Mouse (Mus musculus): ENCODE data around the gene Rnf214. TPM values are rescaled to one million over a fixed set of nuclear protein-coding genes. Genes with fewer than 3 reads are reported as not detected.

Rnf214 gene
- polyA plus RNA-seq, 1 experiment from 2014 or later = 50.5 TPM

GRCm38 (mm10) chr9:45843007-45843406, 63.7 kb downstream of the Rnf214 start:
- H3K4me2 ChIP-seq (replicated peaks; ENCODE audit: low read depth, low read length) = no peak overlapping the region
- 64% methylated on average over 5 of the region's 5 CpGs for WGBS
- no peaks in the 10 kb centered on the region for H3K27me3 ChIP-seq (ENCODE audit: insufficient read depth, low read length)
- no peaks in the 10 kb centered on the region for H3K36me3 ChIP-seq (ENCODE audit: insufficient read depth, low read length)
- H3K4me1 ChIP-seq (ENCODE audit: insufficient read depth, low read length) = peaks cover 36% of the 10 kb centered on the region
- ATAC-seq (ENCODE audit: low FRiP score, low TSS enrichment) = no peak
- H3K27ac ChIP-seq (ENCODE audit: low read length) = no peak overlapping the region
- no peak overlapping the region for H3K9ac ChIP-seq (replicated peaks; ENCODE audit: low read length)
- H3K9me3 ChIP-seq (ENCODE audit: low read length) = no peaks in the 10 kb centered on the region
- no peak overlapping the region for H3K4me3 ChIP-seq (ENCODE audit: low read length)

- Histone ChIP-seq H3K9ac (replicated peaks; ENCODE audit: low read length) (no peak overlapping the region), H3K27ac (ENCODE audit: low read length) (no peak overlapping the region), H3K27me3 (ENCODE audit: insufficient read depth, low read length) (no peaks in the 10 kb centered on the region), H3K4me2 (replicated peaks; ENCODE audit: low read depth, low read length) (peak overlapping the region; percentile 96), H3K36me3 (ENCODE audit: insufficient read depth, low read length) (no peaks in the 10 kb centered on the region), H3K9me3 (ENCODE audit: low read length) (no peaks in the 10 kb centered on the region), H3K4me1 (ENCODE audit: insufficient read depth, low read length) (peaks cover 32% of the 10 kb centered on the region), H3K4me3 (ENCODE audit: low read length) (no peak overlapping the region)
- ATAC-seq (ENCODE audit: low FRiP score, low TSS enrichment) = no peak
- WGBS = 79% methylated on average over 6 of the region's 6 CpGs
Measured at GRCm38 (mm10) chr9:45841458-45841857, 65.3 kb downstream of the Rnf214 start.

GRCm38 (mm10) chr9:45840331-45840730, 66.4 kb downstream of the Rnf214 start:
- H3K27ac ChIP-seq (ENCODE audit: low read length) = peak overlapping the region; percentile 43; the same call in 1 of the 2 replicates
- peak overlapping the region; percentile 94 for H3K4me3 ChIP-seq (ENCODE audit: low read length)
- H3K27me3 ChIP-seq (ENCODE audit: insufficient read depth, low read length) = no peaks in the 10 kb centered on the region
- H3K4me1 ChIP-seq (ENCODE audit: insufficient read depth, low read length) = peaks cover 32% of the 10 kb centered on the region
- peak overlapping the region; percentile 86 for H3K9ac ChIP-seq (replicated peaks; ENCODE audit: low read length)
- peak overlapping the region; percentile 96 for H3K4me2 ChIP-seq (replicated peaks; ENCODE audit: low read depth, low read length)
- H3K36me3 ChIP-seq (ENCODE audit: insufficient read depth, low read length) = no peaks in the 10 kb centered on the region
- no peaks in the 10 kb centered on the region for H3K9me3 ChIP-seq (ENCODE audit: low read length)
- ATAC-seq (ENCODE audit: low FRiP score, low TSS enrichment) = no peak
- 43% methylated on average over 5 of the region's 5 CpGs for WGBS

- peak overlapping the region; percentile 94 for H3K4me3 ChIP-seq (ENCODE audit: low read length)
- H3K9ac ChIP-seq (replicated peaks; ENCODE audit: low read length) = peak overlapping the region; percentile 86
- H3K36me3 ChIP-seq (ENCODE audit: insufficient read depth, low read length) = no peaks in the 10 kb centered on the region
- no peaks in the 10 kb centered on the region for H3K9me3 ChIP-seq (ENCODE audit: low read length)
- H3K4me1 ChIP-seq (ENCODE audit: insufficient read depth, low read length) = peaks cover 32% of the 10 kb centered on the region
- 52% methylated on average over 7 of the region's 7 CpGs for WGBS
- H3K27ac ChIP-seq (ENCODE audit: low read length) = peak overlapping the region; percentile 43; the same call in 1 of the 2 replicates
- no peaks in the 10 kb centered on the region for H3K27me3 ChIP-seq (ENCODE audit: insufficient read depth, low read length)
- peak overlapping the region; percentile 96 for H3K4me2 ChIP-seq (replicated peaks; ENCODE audit: low read depth, low read length)
- no peak for ATAC-seq (ENCODE audit: low FRiP score, low TSS enrichment)
Measured at GRCm38 (mm10) chr9:45839982-45840300, 66.8 kb downstream of the Rnf214 start.

- peak; percentile 35; the same call in 1 of the 2 replicates for ATAC-seq (ENCODE audit: low FRiP score, low TSS enrichment)
- H3K27ac ChIP-seq (ENCODE audit: low read length) = peak overlapping the region; percentile 43; the same call in 1 of the 2 replicates
- no peaks in the 10 kb centered on the region for H3K27me3 ChIP-seq (ENCODE audit: insufficient read depth, low read length)
- no peaks in the 10 kb centered on the region for H3K9me3 ChIP-seq (ENCODE audit: low read length)
- peaks cover 32% of the 10 kb centered on the region for H3K4me1 ChIP-seq (ENCODE audit: insufficient read depth, low read length)
- peak overlapping the region; percentile 94 for H3K4me3 ChIP-seq (ENCODE audit: low read length)
- peak overlapping the region; percentile 86 for H3K9ac ChIP-seq (replicated peaks; ENCODE audit: low read length)
- peak overlapping the region; percentile 96 for H3K4me2 ChIP-seq (replicated peaks; ENCODE audit: low read depth, low read length)
- 4% methylated on average over 17 of the region's 17 CpGs for WGBS
- no peaks in the 10 kb centered on the region for H3K36me3 ChIP-seq (ENCODE audit: insufficient read depth, low read length)
Measured at GRCm38 (mm10) chr9:45839139-45839981, 67.4 kb downstream of the Rnf214 start.

- peak within 1 kb of the TSS; percentile 32; the same call in 1 of the 2 replicates for H3K27ac ChIP-seq (ENCODE audit: low read length)
- H3K4me3 ChIP-seq (ENCODE audit: low read length) = peak within 1 kb of the TSS; percentile 94
- H3K27me3 ChIP-seq (ENCODE audit: insufficient read depth, low read length) = no peaks in the 10 kb centered on the region
- no peaks in the 10 kb centered on the region for H3K36me3 ChIP-seq (ENCODE audit: insufficient read depth, low read length)
- H3K9me3 ChIP-seq (ENCODE audit: low read length) = no peaks in the 10 kb centered on the region
- WGBS = 0% methylated on average over 40 of the region's 40 CpGs
- peak within 1 kb of the TSS; percentile 86 for H3K9ac ChIP-seq (replicated peaks; ENCODE audit: low read length)
- H3K4me1 ChIP-seq (ENCODE audit: insufficient read depth, low read length) = peaks cover 32% of the 10 kb centered on the region
- H3K4me2 ChIP-seq (replicated peaks; ENCODE audit: low read depth, low read length) = peak within 1 kb of the TSS; percentile 96
- peak; percentile 90 for ATAC-seq (ENCODE audit: low FRiP score, low TSS enrichment)
Measured at GRCm38 (mm10) chr9:45838434-45839138, 68.1 kb downstream of the Rnf214 start, which contains the start of gene Bace1. Bace1 (plus strand) TSS chr9:45838580.

GRCm38 (mm10) chr9:45838069-45838433, 68.7 kb downstream of the Rnf214 start:
- no peak overlapping the region for H3K27ac ChIP-seq (ENCODE audit: low read length)
- H3K27me3 ChIP-seq (ENCODE audit: insufficient read depth, low read length) = no peaks in the 10 kb centered on the region
- H3K4me2 ChIP-seq (replicated peaks; ENCODE audit: low read depth, low read length) = peak overlapping the region; percentile 96
- H3K4me3 ChIP-seq (ENCODE audit: low read length) = peak overlapping the region; percentile 94
- no peak for ATAC-seq (ENCODE audit: low FRiP score, low TSS enrichment)
- no peak overlapping the region for H3K9ac ChIP-seq (replicated peaks; ENCODE audit: low read length)
- peaks cover 32% of the 10 kb centered on the region for H3K4me1 ChIP-seq (ENCODE audit: insufficient read depth, low read length)
- no peaks in the 10 kb centered on the region for H3K9me3 ChIP-seq (ENCODE audit: low read length)
- H3K36me3 ChIP-seq (ENCODE audit: insufficient read depth, low read length) = no peaks in the 10 kb centered on the region
- 25% methylated on average over 4 of the region's 4 CpGs for WGBS

GRCm38 (mm10) chr9:45833461-45833860, 73.2 kb downstream of the Rnf214 start:
- 71% methylated on average over 2 of the region's 2 CpGs for WGBS
- Histone ChIP-seq H3K4me2 (replicated peaks; ENCODE audit: low read depth, low read length) (no peak overlapping the region), H3K27me3 (ENCODE audit: insufficient read depth, low read length) (no peaks in the 10 kb centered on the region), H3K9me3 (ENCODE audit: low read length) (peaks cover 8% of the 10 kb centered on the region), H3K4me1 (ENCODE audit: insufficient read depth, low read length) (0 out of 2 replicates have a peak, but pooled peaks cover 7% of the 10 kb centered on the region), H3K9ac (replicated peaks; ENCODE audit: low read length) (no peak overlapping the region), H3K36me3 (ENCODE audit: insufficient read depth, low read length) (no peaks in the 10 kb centered on the region), H3K4me3 (ENCODE audit: low read length) (no peak overlapping the region), H3K27ac (ENCODE audit: low read length) (no peak overlapping the region)
- ATAC-seq (ENCODE audit: low FRiP score, low TSS enrichment) = no peak

GRCm38 (mm10) chr9:45832898-45833297, 73.8 kb downstream of the Rnf214 start:
- Histone ChIP-seq H3K36me3 (ENCODE audit: insufficient read depth, low read length) (no peaks in the 10 kb centered on the region), H3K4me2 (replicated peaks; ENCODE audit: low read depth, low read length) (no peak overlapping the region), H3K27me3 (ENCODE audit: insufficient read depth, low read length) (no peaks in the 10 kb centered on the region), H3K9ac (replicated peaks; ENCODE audit: low read length) (no peak overlapping the region), H3K27ac (ENCODE audit: low read length) (no peak overlapping the region), H3K4me3 (ENCODE audit: low read length) (no peak overlapping the region), H3K9me3 (ENCODE audit: low read length) (peaks cover 8% of the 10 kb centered on the region), H3K4me1 (ENCODE audit: insufficient read depth, low read length) (0 out of 2 replicates have a peak, but pooled peaks cover 5% of the 10 kb centered on the region)
- no peak for ATAC-seq (ENCODE audit: low FRiP score, low TSS enrichment)
- WGBS = 86% methylated on average over 2 of the region's 2 CpGs
